Mouse (Mus musculus) intestine, embryonic 15.5 days (tissue): Measurements from ENCODE around the gene Tenm4. TPM values are rescaled to one million over a fixed set of nuclear protein-coding genes. Genes with fewer than 3 reads are reported as not detected.
A peak's percentile ranks its signal among the peaks of the same experiment; 100 is the strongest.

ENCODE experiments used
- ATAC-seq: fragments of 200-750 bp; cut with Nextera tagmentation; 2 replicates; pipeline ENCODE4 v1.8.0; 2017; ENCODE audit warnings: moderate TSS enrichment, moderate library complexity
- H3K27ac ChIP-seq: fragments of 300-500 bp; sonication (generic); 2 replicates; pipeline ENCODE4 v1.5.1; 2015; ENCODE audit warnings: mild to moderate bottlenecking, inconsistent platforms
- H3K27me3 ChIP-seq: fragments of 300-500 bp; sonication (generic); replicated peaks from 2 replicates; pipeline ENCODE4 v1.6.1; 2015; ENCODE audit warnings: inconsistent platforms
- H3K36me3 ChIP-seq: fragments of 300-500 bp; sonication (generic); 2 replicates; pipeline ENCODE4 v1.6.1; 2015; ENCODE audit warnings: inconsistent platforms
- H3K4me1 ChIP-seq: fragments of 300-500 bp; sonication (generic); replicated peaks from 2 replicates; pipeline ENCODE4 v1.6.1; 2015; ENCODE audit warnings: inconsistent platforms
- H3K4me2 ChIP-seq: fragments of 300-500 bp; sonication (generic); replicated peaks from 2 replicates; pipeline ENCODE4 v1.6.1; 2015; ENCODE audit warnings: mild to moderate bottlenecking, inconsistent platforms
- H3K4me3 ChIP-seq: fragments of 300-500 bp; sonication (generic); replicated peaks from 2 replicates; pipeline ENCODE4 v1.5.1; 2015; ENCODE audit warnings: inconsistent platforms
- H3K9ac ChIP-seq: fragments of 300-500 bp; sonication (generic); 2 replicates; pipeline ENCODE4 v1.6.1; 2015; ENCODE audit warnings: inconsistent platforms
- H3K9me3 ChIP-seq: fragments of 300-500 bp; sonication (generic); 2 replicates; pipeline ENCODE4 v1.6.1; 2016; ENCODE audit warnings: inconsistent platforms
- WGBS: fragments of 180-500 bp; shearing (Covaris S2); methylation state at CpG from one replicate; pipeline ENCODE4 v1.1.7; 2015; 5-methylcytosine and 5-hydroxymethylcytosine counted together
- polyA plus RNA-seq: library from polyadenylated mRNA; unstranded; fragments of >200 nt; fragmentation: Nextera tagmentation; extraction: Ambion mirVana; gene quantifications from 2 replicates; pipeline ENCODE4 v1.2.1, GENCODE M21; 2015

Tenm4 gene
- polyA plus RNA-seq, 1 experiment from 2014 or later, result 22.0 TPM

- Histone ChIP-seq H3K4me1 (no peaks in the 10 kb centered on the region), H3K36me3 (no peaks in the 10 kb centered on the region), H3K4me3 (no peak overlapping the region), H3K27ac (no peak overlapping the region), H3K27me3 (no peaks in the 10 kb centered on the region), H3K9me3 (no peaks in the 10 kb centered on the region), H3K4me2 (no peak overlapping the region), H3K9ac (no peak overlapping the region)
- ATAC-seq, result no peak
- 94% methylated on average over 4 of the region's 4 CpGs for WGBS
These were observed 510.8 kb downstream of the Tenm4 start for GRCm38 (mm10) chr7:96681808-96682207.

- H3K4me3 ChIP-seq, result no peak overlapping the region
- H3K27me3 ChIP-seq, result no peaks in the 10 kb centered on the region
- 84% methylated on average over 3 of the region's 3 CpGs for WGBS
- no peaks in the 10 kb centered on the region for H3K36me3 ChIP-seq
- no peak overlapping the region for H3K4me2 ChIP-seq
- no peaks in the 10 kb centered on the region for H3K9me3 ChIP-seq
- H3K27ac ChIP-seq, result no peak overlapping the region
- no peaks in the 10 kb centered on the region for H3K4me1 ChIP-seq
- no peak for ATAC-seq
- H3K9ac ChIP-seq, result no peak overlapping the region
These were observed 517.1 kb downstream of the Tenm4 start for GRCm38 (mm10) chr7:96688141-96688540.

- WGBS, result 87% methylated on average over 8 of the region's 8 CpGs
- Histone ChIP-seq H3K4me1 (no peaks in the 10 kb centered on the region), H3K4me2 (no peak overlapping the region), H3K36me3 (no peaks in the 10 kb centered on the region), H3K9ac (no peak overlapping the region), H3K27me3 (no peaks in the 10 kb centered on the region), H3K4me3 (no peak overlapping the region), H3K27ac (no peak overlapping the region), H3K9me3 (no peaks in the 10 kb centered on the region)
- no peak for ATAC-seq
These were observed 530.2 kb downstream of the Tenm4 start for GRCm38 (mm10) chr7:96701097-96701845.

- H3K4me2 ChIP-seq, result no peak overlapping the region
- ATAC-seq, result no peak
- 82% methylated on average over 16 of the region's 16 CpGs for WGBS
These were observed 532.9 kb downstream of the Tenm4 start for GRCm38 (mm10) chr7:96703958-96704357.

GRCm38 (mm10) chr7:96705307-96706129, 534.5 kb downstream of the Tenm4 start:
- Histone ChIP-seq H3K4me2 (no peak overlapping the region), H3K9ac (no peak overlapping the region), H3K27ac (no peak overlapping the region), H3K4me1 (no peaks in the 10 kb centered on the region), H3K9me3 (no peaks in the 10 kb centered on the region), H3K4me3 (no peak overlapping the region), H3K27me3 (no peaks in the 10 kb centered on the region), H3K36me3 (no peaks in the 10 kb centered on the region)
- ATAC-seq, result peak; percentile 88
- 73% methylated on average over 8 of the region's 8 CpGs for WGBS

More at GRCm38 (mm10) chr7:96703958-96704357, 532.9 kb downstream of the Tenm4 start:
- no peaks in the 10 kb centered on the region for H3K36me3 ChIP-seq
- H3K9ac ChIP-seq, result no peak overlapping the region
- H3K27ac ChIP-seq, result no peak overlapping the region
- no peak overlapping the region for H3K4me3 ChIP-seq
- H3K4me1 ChIP-seq, result no peaks in the 10 kb centered on the region
- H3K9me3 ChIP-seq, result no peaks in the 10 kb centered on the region
- H3K27me3 ChIP-seq, result no peaks in the 10 kb centered on the region

DNA sequence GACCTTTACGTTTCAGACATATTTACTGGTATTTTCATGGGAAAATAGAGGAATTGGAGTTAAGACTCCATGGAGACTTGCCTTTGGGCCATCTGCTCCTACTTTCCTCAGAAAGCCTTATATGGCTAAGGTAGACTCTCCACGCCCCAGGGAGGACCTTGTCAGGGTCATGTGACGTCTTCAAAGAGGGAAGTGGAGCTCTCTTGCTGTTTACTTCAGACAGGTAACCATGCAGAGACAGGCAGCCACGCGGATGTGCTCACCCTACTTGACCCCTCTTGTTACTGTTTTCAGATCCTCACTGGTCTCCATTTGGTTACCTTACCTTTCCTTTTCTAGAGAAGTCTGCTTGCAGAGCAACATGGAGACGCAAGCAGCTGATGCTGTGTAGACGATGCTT, 535.5 kb downstream of the Tenm4 start:
- ATAC-seq, result no peak
- Histone ChIP-seq H3K27ac (no peak overlapping the region), H3K4me1 (no peaks in the 10 kb centered on the region), H3K27me3 (no peaks in the 10 kb centered on the region), H3K9me3 (no peaks in the 10 kb centered on the region), H3K4me2 (no peak overlapping the region), H3K36me3 (no peaks in the 10 kb centered on the region), H3K9ac (no peak overlapping the region), H3K4me3 (no peak overlapping the region)
- 89% methylated on average over 7 of the region's 7 CpGs for WGBS

DNA sequence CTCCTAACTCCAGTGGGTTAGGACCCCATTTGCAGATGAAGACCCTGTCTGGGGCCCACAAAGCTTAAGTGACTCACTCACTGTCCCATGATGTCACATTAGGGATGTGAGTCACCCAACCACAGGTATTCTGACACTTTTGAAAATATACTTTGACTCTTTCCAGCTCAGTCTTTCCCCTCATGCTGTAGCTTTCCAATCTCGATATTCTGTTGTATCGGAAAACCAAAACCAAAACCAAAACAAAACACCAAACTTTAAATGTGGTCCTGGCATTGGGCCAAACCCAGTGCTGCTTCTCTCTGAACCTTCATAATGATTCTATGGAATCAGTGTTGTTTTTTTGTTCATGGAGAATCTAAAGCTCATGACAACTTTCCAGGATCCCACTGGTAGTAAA, 536.1 kb downstream of the Tenm4 start:
- no peak for ATAC-seq
- Histone ChIP-seq H3K9ac (no peak overlapping the region), H3K4me2 (no peak overlapping the region), H3K9me3 (no peaks in the 10 kb centered on the region), H3K4me3 (no peak overlapping the region), H3K36me3 (no peaks in the 10 kb centered on the region), H3K4me1 (no peaks in the 10 kb centered on the region), H3K27ac (no peak overlapping the region), H3K27me3 (no peaks in the 10 kb centered on the region)
- WGBS, result 85% methylated on average over 2 of the region's 2 CpGs

- no peaks in the 10 kb centered on the region for H3K36me3 ChIP-seq
- no peak overlapping the region for H3K4me2 ChIP-seq
- ATAC-seq, result no peak
- H3K4me1 ChIP-seq, result no peaks in the 10 kb centered on the region
- no peak overlapping the region for H3K9ac ChIP-seq
- H3K4me3 ChIP-seq, result no peak overlapping the region
- no peaks in the 10 kb centered on the region for H3K27me3 ChIP-seq
- H3K27ac ChIP-seq, result no peak overlapping the region
- H3K9me3 ChIP-seq, result no peaks in the 10 kb centered on the region
- WGBS, result 77% methylated on average over 5 of the region's 5 CpGs
These were observed 537.0 kb downstream of the Tenm4 start for GRCm38 (mm10) chr7:96708071-96708470.

- Histone ChIP-seq H3K36me3 (no peaks in the 10 kb centered on the region), H3K4me2 (no peak overlapping the region), H3K4me3 (no peak overlapping the region), H3K27ac (no peak overlapping the region), H3K4me1 (no peaks in the 10 kb centered on the region), H3K27me3 (no peaks in the 10 kb centered on the region), H3K9ac (no peak overlapping the region), H3K9me3 (no peaks in the 10 kb centered on the region)
- 81% methylated on average over 5 of the region's 5 CpGs for WGBS
- ATAC-seq, result no peak
These were observed 537.5 kb downstream of the Tenm4 start for GRCm38 (mm10) chr7:96708561-96708960.

GRCm38 (mm10) chr7:96708968-96709367, 537.9 kb downstream of the Tenm4 start:
- no peak overlapping the region for H3K27ac ChIP-seq
- H3K36me3 ChIP-seq, result no peaks in the 10 kb centered on the region
- H3K4me1 ChIP-seq, result no peaks in the 10 kb centered on the region
- no peaks in the 10 kb centered on the region for H3K27me3 ChIP-seq
- no peak overlapping the region for H3K9ac ChIP-seq
- 93% methylated on average over 8 of the region's 8 CpGs for WGBS
- H3K4me2 ChIP-seq, result no peak overlapping the region
- ATAC-seq, result no peak
- H3K9me3 ChIP-seq, result no peaks in the 10 kb centered on the region
- no peak overlapping the region for H3K4me3 ChIP-seq

- WGBS, result 75% methylated on average over 4 of the region's 4 CpGs
- Histone ChIP-seq H3K9me3 (no peaks in the 10 kb centered on the region), H3K36me3 (no peaks in the 10 kb centered on the region), H3K27me3 (no peaks in the 10 kb centered on the region), H3K4me1 (no peaks in the 10 kb centered on the region), H3K9ac (no peak overlapping the region), H3K27ac (no peak overlapping the region), H3K4me3 (no peak overlapping the region), H3K4me2 (no peak overlapping the region)
- ATAC-seq, result no peak
These were observed 538.8 kb downstream of the Tenm4 start for GRCm38 (mm10) chr7:96709891-96710290.

DNA sequence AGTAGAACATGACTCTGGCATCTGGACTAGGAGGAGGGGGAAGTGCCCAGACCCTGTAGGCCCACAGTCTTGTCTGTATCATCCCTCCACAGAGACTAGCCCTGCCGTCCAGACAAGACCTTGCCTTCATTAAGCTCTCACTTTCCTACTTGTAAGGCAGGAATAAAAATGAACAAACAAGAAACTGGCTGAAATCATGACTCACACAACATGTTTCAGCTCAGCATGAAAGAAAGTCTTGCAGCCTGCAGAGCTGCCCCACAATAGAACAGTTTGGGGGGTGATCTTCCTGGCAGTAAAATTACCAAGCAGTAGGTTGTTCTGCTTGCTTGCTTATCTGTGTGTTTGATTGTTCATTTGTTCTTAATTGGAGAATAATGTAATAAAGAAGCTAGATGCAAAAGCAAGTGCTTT, 539.6 kb downstream of the Tenm4 start:
- H3K4me1 ChIP-seq, result no peaks in the 10 kb centered on the region
- no peak overlapping the region for H3K4me3 ChIP-seq
- H3K36me3 ChIP-seq, result no peaks in the 10 kb centered on the region
- H3K4me2 ChIP-seq, result no peak overlapping the region
- WGBS, result 59% methylated on average over 1 of the region's 1 CpGs
- no peak overlapping the region for H3K9ac ChIP-seq
- no peaks in the 10 kb centered on the region for H3K27me3 ChIP-seq
- no peaks in the 10 kb centered on the region for H3K9me3 ChIP-seq
- H3K27ac ChIP-seq, result no peak overlapping the region
- no peak for ATAC-seq

DNA sequence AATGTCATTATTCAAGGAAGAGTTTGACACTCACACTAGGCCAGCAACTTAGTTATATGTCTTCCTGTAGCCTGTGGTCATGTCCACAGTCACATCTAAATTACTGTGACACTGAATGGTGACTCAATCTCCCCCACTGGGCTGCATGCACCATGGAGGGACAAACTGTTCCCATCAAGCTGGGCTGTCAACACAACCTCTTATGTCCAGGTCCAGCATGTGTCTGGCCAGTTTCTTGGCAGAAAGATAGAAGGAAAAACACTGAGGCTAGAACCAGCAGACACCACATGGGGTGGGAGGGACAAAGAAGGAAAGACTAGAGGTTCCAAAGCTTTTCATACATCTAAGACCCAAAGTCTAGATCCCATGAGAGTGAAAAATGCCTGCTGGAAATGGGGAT, 541.8 kb downstream of the Tenm4 start:
- no peaks in the 10 kb centered on the region for H3K36me3 ChIP-seq
- H3K4me3 ChIP-seq, result no peak overlapping the region
- no peak overlapping the region for H3K27ac ChIP-seq
- no peaks in the 10 kb centered on the region for H3K9me3 ChIP-seq
- ATAC-seq, result no peak
- H3K4me1 ChIP-seq, result no peaks in the 10 kb centered on the region
- H3K27me3 ChIP-seq, result no peaks in the 10 kb centered on the region
- no peak overlapping the region for H3K9ac ChIP-seq
- no peak overlapping the region for H3K4me2 ChIP-seq
